Comparison of ENCODE assay signal across 15 mouse cellular contexts in genomic region chr13:108335257-108336003, GRCm38 (mm10). TPM values are rescaled to one million over a fixed set of nuclear protein-coding genes. Genes with fewer than 3 reads are reported as not detected.
DNase-seq lines count a peak whose midpoint lies in the region; ATAC-seq and TF ChIP-seq lines count a peak whose summit lies in the region.
"Had no signal": no experiment of that assay in that cellular context is flagged by ENCODE, and none has a peak within 500 bp of the region (broad histone marks: within the 10 kb centered on the region; RNA-seq: fewer than 3 reads in every experiment).

No protein-coding gene starts in this region.

- no peak overlapping the region for H3K4me2 ChIP-seq in kidney, postnatal 0 days (ENCODE audit: low read length)
- H3K4me2 ChIP-seq in CH12.LX (ENCODE audit: insufficient read depth, low read depth, poor library complexity, severe bottlenecking) = peak overlapping the region; percentile 31
- H3K4me2 ChIP-seq: embryonic facial prominence, embryonic 13.5 days; forebrain, embryonic 15.5 days; midbrain, embryonic 13.5 days had no signal

- no peak for TF ChIP-seq RAD21 in CH12.LX (IDR thresholded peaks at IDR 0.05; ENCODE audit: low read depth, low read length)

- dilution Hi-C loops in CH12.LX (cut with MboI; ENCODE audit: extremely low pct_ligation_motif_present, extremely low pct_unique_long_range_greater_than_20kb, low sequenced_read_pairs) = no loop called here

- H3K27me3 ChIP-seq in kidney, postnatal 0 days (ENCODE audit: insufficient read depth, low read length) = no peaks in the 10 kb centered on the region
- H3K27me3 ChIP-seq in CH12.LX (replicated peaks) = no peaks in the 10 kb centered on the region
- H3K27me3 ChIP-seq: embryonic facial prominence, embryonic 13.5 days; forebrain, embryonic 15.5 days; midbrain, embryonic 13.5 days had no signal

- 0 out of 2 replicates have a peak, but pooled peaks cover 4% of the 10 kb centered on the region for H3K4me1 ChIP-seq in kidney, postnatal 0 days (replicated peaks; ENCODE audit: insufficient read depth, low read length)
- H3K4me1 ChIP-seq in CH12.LX (ENCODE audit: control insufficient read depth in 1 of 2, insufficient read depth in 2 of 2) = peaks cover 13 to 57% of the 10 kb centered on the region in 2 experiments
- H3K4me1 ChIP-seq: embryonic facial prominence, embryonic 13.5 days; forebrain, embryonic 15.5 days; midbrain, embryonic 13.5 days had no signal

- H3K4me3 ChIP-seq in kidney, postnatal 0 days (replicated peaks; ENCODE audit: low read depth, low read length) = no peak overlapping the region
- H3K4me3 ChIP-seq in CH12.LX (replicated peaks in 1 of 3; ENCODE audit: low read depth in 2 of 3, low read length in 2 of 3, poor library complexity in 1 of 3) (peak overlapping the region in 1 of 3 experiments; percentile 26), macrophage (ENCODE audit: inconsistent target) (no peak overlapping the region)
- H3K4me3 ChIP-seq: embryonic facial prominence, embryonic 13.5 days; forebrain, embryonic 15.5 days; layer of hippocampus, adult 2 months; midbrain, embryonic 13.5 days had no signal

- no peak for TF ChIP-seq CTCF in kidney, postnatal 0 days (IDR thresholded peaks at IDR 0.05; ENCODE audit: low read depth)
- no peak for TF ChIP-seq CTCF in CH12.LX (conservative IDR thresholded peaks at IDR 0.05 in 1 of 2, IDR thresholded peaks at IDR 0.05 in 1 of 2; ENCODE audit: low read depth in 2 of 2, low read length in 2 of 2)

- 0 out of 2 replicates have a peak, but pooled peaks have one; percentile 5 for TF ChIP-seq POLR2A in CH12.LX (IDR thresholded peaks at IDR 0.05; ENCODE audit: low read depth, low read length)

- WGBS in kidney, postnatal 0 days = 62% methylated on average over 15 of the region's 15 CpGs
- WGBS in macrophage (ENCODE audit: missing documents) = 46% methylated on average over 15 of the region's 15 CpGs

- no peaks in the 10 kb centered on the region; the same call in 1 of the 2 replicates for H3K79me2 ChIP-seq in CH12.LX (replicated peaks; ENCODE audit: control insufficient read depth, extremely low read depth, insufficient read depth, poor library complexity, severe bottlenecking)
- H3K79me2 ChIP-seq in macrophage (ENCODE audit: inconsistent target) = no peaks in the 10 kb centered on the region; the same call in 1 of the 2 replicates

- ATAC-seq in kidney, postnatal 0 days (replicated peaks; ENCODE audit: low FRiP score, low read depth) = no peak
- ATAC-seq in frontal cortex, adult (ENCODE audit: low TSS enrichment) = no peak
- ATAC-seq: forebrain, embryonic 15.5 days; midbrain, embryonic 13.5 days had no signal

- in situ Hi-C loops in CH12.LX (cut with MboI; ENCODE audit: low pct_ligation_motif_present, low pct_unique_long_range_greater_than_20kb, low sequenced_read_pairs) = no loop called here

- peak; percentile 46 for DNase-seq in kidney, postnatal 0 days (ENCODE audit: low spot score)
- DNase-seq in kidney, adult 11 months = no peak
- DNase-seq in CH12.LX (ENCODE audit: extremely low read depth) = peak; percentile 72
- DNase-seq in c-Kit-positive CD71-negative TER-119-negative erythroid progenitor cells, embryonic 14.5 days (ENCODE audit: low read depth) = peak; percentile 18
- DNase-seq in cerebellum, adult 11 months = no peak
- no peak for DNase-seq in layer of hippocampus, adult 9-11 months
- DNase-seq: cerebellum, adult 2 months; kidney, adult 18-20 months had no signal

- H3K36me3 ChIP-seq in kidney, postnatal 0 days (ENCODE audit: insufficient read depth, low read length) = no peaks in the 10 kb centered on the region
- H3K36me3 ChIP-seq in CH12.LX (replicated peaks in 1 of 2; ENCODE audit: control insufficient read depth in 1 of 2, insufficient read depth in 1 of 2, low read length in 1 of 2) (peaks cover 6 to 26% of the 10 kb centered on the region in 2 experiments), macrophage (ENCODE audit: inconsistent target) (no peaks in the 10 kb centered on the region)
- H3K36me3 ChIP-seq: forebrain, embryonic 15.5 days; midbrain, embryonic 13.5 days had no signal

- H3K9me3 ChIP-seq in kidney, postnatal 0 days (replicated peaks; ENCODE audit: low read length) = no peaks in the 10 kb centered on the region
- peaks cover 3% of the 10 kb centered on the region for H3K9me3 ChIP-seq in CH12.LX (replicated peaks; ENCODE audit: low read length)
- H3K9me3 ChIP-seq: embryonic facial prominence, embryonic 13.5 days; forebrain, embryonic 15.5 days; midbrain, embryonic 13.5 days had no signal

- H3K27ac ChIP-seq in kidney, postnatal 0 days = no peak overlapping the region
- H3K27ac ChIP-seq in CH12.LX (ENCODE audit: insufficient read depth, low read depth) = peak overlapping the region; percentile 61
- 0 out of 2 replicates have a peak overlapping the region, but pooled peaks have one; percentile 12 for H3K27ac ChIP-seq in macrophage
- H3K27ac ChIP-seq: embryonic facial prominence, embryonic 13.5 days; forebrain, embryonic 15.5 days; layer of hippocampus, adult 2 months; midbrain, embryonic 13.5 days had no signal

- no peak overlapping the region for H3K9ac ChIP-seq in kidney, postnatal 0 days (ENCODE audit: low read depth, low read length)
- no peak overlapping the region for H3K9ac ChIP-seq in CH12.LX (ENCODE audit: insufficient read depth, low read depth)
- H3K9ac ChIP-seq: embryonic facial prominence, embryonic 13.5 days; forebrain, embryonic 15.5 days; midbrain, embryonic 13.5 days had no signal

- TF ChIP-seq EP300 in CH12.LX (IDR thresholded peaks at IDR 0.05; ENCODE audit: low read length) = peak; percentile 68

TF ChIP-seq in CH12.LX, 34 proteins besides CTCF, POLR2A, EP300 and RAD21:
- TF ChIP-seq KAT2A (IDR thresholded peaks at IDR 0.05; ENCODE audit: insufficient replicate concordance, low read length) (no peak), USF1 (IDR thresholded peaks at IDR 0.05; ENCODE audit: low read depth, low read length) (no peak), MAZ (IDR thresholded peaks at IDR 0.05; ENCODE audit: low read depth, low read length) (0 out of 2 replicates have a peak, but pooled peaks have one; percentile 35), TCF12 (IDR thresholded peaks at IDR 0.05; ENCODE audit: low read depth, low read length) (peak; percentile 23; the same call in 1 of the 2 replicates), NRF1 (IDR thresholded peaks at IDR 0.05; ENCODE audit: low read depth, low read length) (no peak), MAX (IDR thresholded peaks at IDR 0.05; ENCODE audit: low read length) (0 out of 2 replicates have a peak, but pooled peaks have one; percentile 23), ZMIZ1 (IDR thresholded peaks at IDR 0.05; ENCODE audit: low read depth, low read length) (no peak), MEF2A (IDR thresholded peaks at IDR 0.05; ENCODE audit: borderline replicate concordance, low read depth, low read length) (peak; percentile 62), E2F4 (IDR thresholded peaks at IDR 0.05; ENCODE audit: insufficient replicate concordance, low read depth, low read length) (no peak), ELF1 (IDR thresholded peaks at IDR 0.05; ENCODE audit: low read depth, low read length) (0 out of 2 replicates have a peak, but pooled peaks have one; percentile 15), BHLHE40 (IDR thresholded peaks at IDR 0.05; ENCODE audit: low read depth, low read length) (peak; percentile 74), CHD1 (IDR thresholded peaks at IDR 0.05; ENCODE audit: low read depth, low read length) (no peak), JUND (conservative IDR thresholded peaks at IDR 0.05; ENCODE audit: low read depth, low read length) (peak; percentile 33; the same call in 1 of the 2 replicates), POLR2AphosphoS2 (IDR thresholded peaks at IDR 0.05; ENCODE audit: low read depth, low read length) (no peak), JUN (IDR thresholded peaks at IDR 0.05; ENCODE audit: insufficient read depth, low read depth, low read length) (peak; percentile 28; the same call in 1 of the 2 replicates), HCFC1 (IDR thresholded peaks at IDR 0.05; ENCODE audit: low read depth, low read length) (peak; percentile 25; the same call in 1 of the 2 replicates), MAFK (IDR thresholded peaks at IDR 0.05; ENCODE audit: insufficient replicate concordance, low read length) (peak; percentile 74; the same call in 1 of the 2 replicates), ZNF384 (IDR thresholded peaks at IDR 0.05; ENCODE audit: low read depth, low read length) (peak; percentile 84), IRF4 (IDR thresholded peaks at IDR 0.05; ENCODE audit: low read depth, low read length) (no peak; the same call in 1 of the 2 replicates), SIN3A (IDR thresholded peaks at IDR 0.05; ENCODE audit: low read length) (peak; percentile 28; the same call in 1 of the 2 replicates), RCOR1 (conservative IDR thresholded peaks at IDR 0.05; ENCODE audit: low read depth, low read length) (no peak)

RNA-seq across cellular contexts. Expression of gene Depdc1b, which starts 19.3 kb away (rescaled TPM):
- 4.1 and 5.9 TPM in 2 replicates for polyA plus RNA-seq in kidney, postnatal 0 days (2015; fragmentation: Nextera tagmentation; extraction: Ambion mirVana)
- total RNA-seq in CH12.LX (2012; rRNA removed) (11.1 and 12.8 TPM in 2 replicates), CH12.LX (2014; rRNA removed) (16.3 and 17.8 TPM in 2 replicates)
- polyA plus RNA-seq in CH12.LX (2012; ENCODE audit: insufficient read length, low read depth) (13.8 and 15.7 TPM in 2 replicates), macrophage (2018) (0.19 to 1.0 TPM (median 0.50 TPM) in 3 replicates)
- total RNA-seq in macrophage (2018; cell fraction: chromatin; rRNA removed) = 1 to 10 TPM in 11 of 26 experiments, under 1 TPM in 8, not detected in 7; 0.21 to 9.8 (median 1.5) TPM
- 1 to 10 TPM in 3 of 26 experiments, under 1 TPM in 23; 0.14 to 1.6 (median 0.44) TPM for total RNA-seq in macrophage (2018; cell fraction: cytosol; rRNA removed)
- total RNA-seq in macrophage (2018; cell fraction: nucleus; rRNA removed) = 1 to 10 TPM in 9 of 26 experiments, under 1 TPM in 10, not detected in 7; 0.18 to 3.4 (median 0.80) TPM
- polyA plus RNA-seq: liver, adult 2 months had no signal

Comparison
In these comparisons a context has a peak if more than half of its experiments do, and no peak if none do; other contexts are left out.
1. DNase-seq: peak in kidney, postnatal 0 days (single experiment), CH12.LX (single experiment) and c-Kit-positive CD71-negative TER-119-negative erythroid progenitor cells, embryonic 14.5 days (single experiment); none in kidney, adult 11 months (single experiment), cerebellum, adult 11 months (single experiment) and layer of hippocampus, adult 9-11 months (single experiment).